Mouse (Mus musculus) brain, embryonic 14.5 days (tissue): ENCODE data around the gene Kcnd2.

ENCODE experiments used
- CTCF ChIP-seq: fragments of 200-500 bp; IDR thresholded peaks from 2 replicates; pipeline ENCODE4 v1.5.1; 2012; ENCODE audit warnings: inconsistent platforms, mild to moderate bottlenecking, moderate library complexity, borderline replicate concordance; ENCODE audit not compliant: insufficient read depth, insufficient read length; ENCODE audit errors: extremely low read depth
- POLR2A ChIP-seq: fragments of 200-500 bp; IDR thresholded peaks from 2 replicates; pipeline ENCODE4 v1.6.1; 2012; ENCODE audit warnings: mild to moderate bottlenecking, inconsistent platforms, borderline replicate concordance; ENCODE audit not compliant: poor library complexity, insufficient read depth, insufficient read length, severe bottlenecking; ENCODE audit errors: extremely low read depth

DNA sequence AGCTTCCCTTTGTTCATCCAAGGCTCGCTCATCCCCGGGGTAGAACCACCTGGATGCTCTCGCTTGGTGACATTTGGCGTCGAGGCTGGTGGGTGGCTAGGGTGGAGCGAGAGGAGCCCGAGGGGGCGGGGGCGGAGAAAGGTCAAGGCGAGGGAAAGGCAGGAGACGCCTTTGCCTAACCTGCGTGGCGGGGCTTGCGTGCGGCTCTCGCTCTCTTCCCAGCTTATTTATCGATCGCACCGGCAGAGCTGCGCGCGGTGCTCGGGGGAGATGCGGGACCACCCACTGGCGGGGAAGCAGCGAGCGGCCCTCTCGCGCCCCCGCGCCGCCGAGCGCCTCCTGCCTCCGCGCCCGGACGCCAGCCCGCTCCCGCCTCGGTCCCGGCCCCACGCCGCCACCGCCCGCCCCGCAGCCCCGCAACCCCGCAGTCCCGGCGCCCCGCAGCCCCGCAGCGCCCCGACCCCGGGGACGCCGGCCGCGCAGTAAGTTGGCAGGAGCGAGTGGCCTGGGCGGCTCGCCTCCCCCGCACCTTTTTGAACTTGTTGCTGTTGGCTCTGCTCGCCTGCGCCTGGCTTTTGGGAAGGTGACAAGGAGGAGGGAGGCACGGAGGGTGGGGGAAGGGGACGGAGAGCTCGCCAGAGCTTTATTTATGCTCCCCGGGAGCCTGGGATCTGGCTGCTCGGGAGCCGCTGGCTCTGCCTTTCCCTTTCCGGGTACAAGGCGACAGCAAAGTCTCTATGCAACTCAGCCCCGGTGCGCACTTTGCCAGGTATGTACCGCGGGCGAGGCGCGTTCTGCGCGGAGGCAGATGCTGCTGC lies 421 bp upstream of the Kcnd2 start:
- 0 out of 2 replicates have a peak, but pooled peaks have one; percentile 27 for TF ChIP-seq POLR2A
- TF ChIP-seq CTCF, result no peak
